Mouse (Mus musculus): ENCODE results near the gene Atp8b4.

DNA sequence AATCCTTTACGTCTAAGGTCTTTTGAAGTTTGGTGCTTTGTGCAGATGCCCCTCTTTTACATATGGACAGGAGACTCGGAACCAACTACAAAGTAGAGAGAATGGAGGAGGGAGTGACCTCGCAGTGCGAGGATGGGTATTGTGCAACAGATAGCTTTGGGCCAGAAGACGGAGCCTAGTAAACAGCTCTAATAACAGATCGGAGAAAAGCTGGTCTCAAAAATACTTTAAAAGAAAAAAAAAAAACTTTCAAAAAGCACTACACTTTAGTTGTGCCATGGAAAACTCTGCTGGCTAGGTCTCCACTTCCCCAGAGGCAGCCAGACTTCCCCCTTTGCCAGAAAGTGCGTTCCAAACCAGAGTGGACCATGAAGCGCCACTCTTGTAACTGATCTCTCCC is 161.0 kb downstream of the Atp8b4 start:
- no peak for TF ChIP-seq CTCF (IDR thresholded peaks at IDR 0.05; ENCODE audit: low read depth, low read length)
- no peak for TF ChIP-seq POLR2A (IDR thresholded peaks at IDR 0.05; ENCODE audit: borderline replicate concordance, low read depth, low read length)

Data from bone marrow macrophage, adult 2 months (primary cell).